ENCODE assay signal across 10 mouse cellular contexts in the genomic region with DNA sequence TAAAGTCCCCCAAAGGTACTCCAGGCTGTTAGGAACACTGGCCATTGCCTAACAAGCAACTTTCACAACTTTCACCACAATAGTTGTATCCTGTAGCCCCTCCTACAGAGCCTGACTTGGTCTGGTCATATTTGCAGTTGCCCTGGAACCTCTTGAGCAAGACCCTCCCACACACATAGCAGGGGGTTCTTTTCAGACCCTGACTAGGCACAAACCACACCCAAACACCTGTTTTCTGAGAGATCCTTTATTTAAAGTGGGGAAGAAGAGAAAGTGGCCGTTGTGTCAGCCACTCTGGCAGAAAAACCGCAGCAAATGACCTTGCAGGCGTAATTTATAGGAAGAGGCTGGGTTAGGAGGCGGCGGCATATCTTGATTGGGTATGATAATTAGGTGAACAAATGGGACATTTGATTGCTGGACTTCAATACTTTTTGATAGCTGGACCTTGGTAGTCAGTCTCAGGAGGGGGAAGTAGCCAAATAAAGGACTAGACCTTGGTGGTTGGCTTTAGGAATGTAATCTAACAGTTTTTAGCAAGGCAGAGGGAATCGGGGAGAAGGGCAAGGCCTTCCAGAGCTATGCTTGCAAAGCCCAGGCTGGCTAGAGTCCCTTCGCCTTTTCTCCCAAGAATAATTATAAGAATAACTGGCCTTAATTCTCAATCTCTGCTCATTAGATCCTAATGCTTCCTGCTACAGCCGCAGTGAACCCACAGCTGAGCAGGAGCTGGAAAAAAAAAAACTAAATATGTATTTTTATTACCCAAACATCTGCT. TPM values are rescaled to one million over a fixed set of nuclear protein-coding genes. Genes with fewer than 3 reads are reported as not detected.
DNase-seq lines count a peak whose midpoint lies in the region; ATAC-seq and TF ChIP-seq lines count a peak whose summit lies in the region.
"Had no signal": no experiment of that assay in that cellular context is flagged by ENCODE, and none has a peak within 500 bp of the region (broad histone marks: within the 10 kb centered on the region; RNA-seq: fewer than 3 reads in every experiment).

No protein-coding gene starts in this region.

- H3K4me1 ChIP-seq in kidney, embryonic 15.5 days, result peaks cover 41% of the 10 kb centered on the region
- peaks cover 28% of the 10 kb centered on the region for H3K4me1 ChIP-seq in kidney, embryonic 14.5 days (ENCODE audit: control insufficient read depth, insufficient read depth, low read length)
- H3K4me1 ChIP-seq in CH12.LX (ENCODE audit: control insufficient read depth in 1 of 2, insufficient read depth in 2 of 2), result peaks cover 12 to 52% of the 10 kb centered on the region in 2 experiments
- H3K4me1 ChIP-seq in liver, embryonic 16.5 days (ENCODE audit: control insufficient read depth, low read depth, low read length), result no peaks in the 10 kb centered on the region; the same call in 1 of the 2 replicates
- H3K4me1 ChIP-seq in forebrain, embryonic 13.5 days, result no peaks in the 10 kb centered on the region
- no peaks in the 10 kb centered on the region; the same call in 1 of the 2 replicates for H3K4me1 ChIP-seq in forebrain, embryonic 16.5 days (replicated peaks; ENCODE audit: control insufficient read depth, insufficient read depth, low read length)

- H3K9ac ChIP-seq in kidney, embryonic 15.5 days, result no peak overlapping the region
- H3K9ac ChIP-seq in kidney, embryonic 14.5 days (ENCODE audit: low read depth, low read length), result no peak overlapping the region
- no peak overlapping the region for H3K9ac ChIP-seq in CH12.LX (ENCODE audit: insufficient read depth, low read depth)
- no peak overlapping the region for H3K9ac ChIP-seq in liver, embryonic 16.5 days (ENCODE audit: low read depth, low read length)
- H3K9ac ChIP-seq in forebrain, embryonic 13.5 days, result no peak overlapping the region
- no peak overlapping the region for H3K9ac ChIP-seq in forebrain, embryonic 16.5 days (replicated peaks; ENCODE audit: low read depth, low read length)

- H3K27ac ChIP-seq in kidney, embryonic 15.5 days, result 0 out of 2 replicates have a peak overlapping the region, but pooled peaks have one; percentile 89
- no peak overlapping the region for H3K27ac ChIP-seq in kidney, embryonic 14.5 days (ENCODE audit: low read depth, low read length)
- H3K27ac ChIP-seq in CH12.LX (ENCODE audit: insufficient read depth, low read depth), result no peak overlapping the region
- peak overlapping the region; percentile 34 for H3K27ac ChIP-seq in liver, embryonic 16.5 days (ENCODE audit: low read length)
- H3K27ac ChIP-seq in forebrain, embryonic 13.5 days, result no peak overlapping the region
- no peak overlapping the region for H3K27ac ChIP-seq in forebrain, embryonic 16.5 days (ENCODE audit: low read length)

- H3K36me3 ChIP-seq in kidney, embryonic 15.5 days, result no peaks in the 10 kb centered on the region
- no peaks in the 10 kb centered on the region for H3K36me3 ChIP-seq in kidney, embryonic 14.5 days (ENCODE audit: control insufficient read depth, insufficient read depth, low read length)
- no peaks in the 10 kb centered on the region for H3K36me3 ChIP-seq in CH12.LX (replicated peaks in 1 of 2; ENCODE audit: control insufficient read depth in 1 of 2, insufficient read depth in 1 of 2, low read length in 1 of 2)
- no peaks in the 10 kb centered on the region for H3K36me3 ChIP-seq in liver, embryonic 16.5 days (ENCODE audit: control insufficient read depth, insufficient read depth)
- H3K36me3 ChIP-seq in forebrain, embryonic 13.5 days (ENCODE audit: poor library complexity, severe bottlenecking), result no peaks in the 10 kb centered on the region
- H3K36me3 ChIP-seq in forebrain, embryonic 16.5 days (ENCODE audit: control insufficient read depth, insufficient read depth), result no peaks in the 10 kb centered on the region

- no peaks in the 10 kb centered on the region for H3K9me3 ChIP-seq in kidney, embryonic 15.5 days (replicated peaks)
- H3K9me3 ChIP-seq in kidney, embryonic 14.5 days (ENCODE audit: control insufficient read depth, low read length), result no peaks in the 10 kb centered on the region
- no peaks in the 10 kb centered on the region for H3K9me3 ChIP-seq in CH12.LX (replicated peaks; ENCODE audit: low read length)
- no peaks in the 10 kb centered on the region for H3K9me3 ChIP-seq in liver, embryonic 16.5 days (replicated peaks; ENCODE audit: control insufficient read depth, low read length)
- no peaks in the 10 kb centered on the region for H3K9me3 ChIP-seq in forebrain, embryonic 13.5 days (replicated peaks)
- no peaks in the 10 kb centered on the region for H3K9me3 ChIP-seq in forebrain, embryonic 16.5 days (ENCODE audit: control insufficient read depth, low read length)

- no peak overlapping the region for H3K4me2 ChIP-seq in kidney, embryonic 15.5 days
- H3K4me2 ChIP-seq in kidney, embryonic 14.5 days (replicated peaks; ENCODE audit: low read depth, low read length), result no peak overlapping the region
- H3K4me2 ChIP-seq in CH12.LX (ENCODE audit: insufficient read depth, low read depth, poor library complexity, severe bottlenecking), result peak overlapping the region; percentile 44
- H3K4me2 ChIP-seq in liver, embryonic 16.5 days (ENCODE audit: low read depth, low read length), result no peak overlapping the region
- H3K4me2 ChIP-seq in forebrain, embryonic 13.5 days, result no peak overlapping the region
- no peak overlapping the region for H3K4me2 ChIP-seq in forebrain, embryonic 16.5 days (ENCODE audit: low read length)

- no peak overlapping the region for H3K4me3 ChIP-seq in kidney, embryonic 15.5 days (replicated peaks)
- H3K4me3 ChIP-seq in kidney, embryonic 14.5 days (ENCODE audit: low read length), result no peak overlapping the region
- H3K4me3 ChIP-seq in CH12.LX (replicated peaks in 1 of 3; ENCODE audit: low read depth in 2 of 3, low read length in 2 of 3, poor library complexity in 1 of 3), result no peak overlapping the region
- H3K4me3 ChIP-seq in liver, embryonic 16.5 days (ENCODE audit: low read depth, low read length), result no peak overlapping the region
- H3K4me3 ChIP-seq in forebrain, embryonic 13.5 days, result no peak overlapping the region
- no peak overlapping the region for H3K4me3 ChIP-seq in forebrain, embryonic 16.5 days (replicated peaks; ENCODE audit: low read length)

- H3K27me3 ChIP-seq in kidney, embryonic 15.5 days, result no peaks in the 10 kb centered on the region
- no peaks in the 10 kb centered on the region for H3K27me3 ChIP-seq in kidney, embryonic 14.5 days (ENCODE audit: control insufficient read depth, insufficient read depth, low read length)
- no peaks in the 10 kb centered on the region for H3K27me3 ChIP-seq in CH12.LX (replicated peaks)
- H3K27me3 ChIP-seq in liver, embryonic 16.5 days (ENCODE audit: control insufficient read depth, insufficient read depth, low read depth, low read length), result no peaks in the 10 kb centered on the region
- no peaks in the 10 kb centered on the region for H3K27me3 ChIP-seq in forebrain, embryonic 13.5 days
- no peaks in the 10 kb centered on the region for H3K27me3 ChIP-seq in forebrain, embryonic 16.5 days (replicated peaks; ENCODE audit: control insufficient read depth, insufficient read depth, low read length)

- no peak for TF ChIP-seq POLR2A in CH12.LX (IDR thresholded peaks at IDR 0.05; ENCODE audit: low read depth, low read length)

- DNase-seq in CH12.LX (ENCODE audit: extremely low read depth), result peak; percentile 17
- peak; percentile 53 for DNase-seq in adrenal gland, adult 8-10 months
- DNase-seq in lung, postnatal 25 days (ENCODE audit: low spot score), result no peak
- DNase-seq: lung, postnatal 4 days; thymus, postnatal 25 days had no signal

- 62% methylated on average over 8 of the region's 8 CpGs for WGBS in kidney, embryonic 15.5 days
- WGBS in kidney, embryonic 14.5 days, result 57% methylated on average over 8 of the region's 8 CpGs
- 34% methylated on average over 8 of the region's 8 CpGs for WGBS in liver, embryonic 16.5 days (ENCODE audit: insufficient replicate concordance)
- 71% methylated on average over 8 of the region's 8 CpGs for WGBS in forebrain, embryonic 13.5 days
- 68% methylated on average over 8 of the region's 8 CpGs for WGBS in forebrain, embryonic 16.5 days

- TF ChIP-seq CTCF in CH12.LX (conservative IDR thresholded peaks at IDR 0.05 in 1 of 2, IDR thresholded peaks at IDR 0.05 in 1 of 2; ENCODE audit: low read depth in 2 of 2, low read length in 2 of 2), result no peak

- TF ChIP-seq EP300 in CH12.LX (IDR thresholded peaks at IDR 0.05; ENCODE audit: low read length), result 0 out of 2 replicates have a peak, but pooled peaks have one; percentile 21

- in situ Hi-C loops in CH12.LX (cut with MboI; ENCODE audit: low pct_ligation_motif_present, low pct_unique_long_range_greater_than_20kb, low sequenced_read_pairs), result no loop called here

- dilution Hi-C loops in CH12.LX (cut with MboI; ENCODE audit: extremely low pct_ligation_motif_present, extremely low pct_unique_long_range_greater_than_20kb, low sequenced_read_pairs), result no loop called here

- TF ChIP-seq RAD21 in CH12.LX (IDR thresholded peaks at IDR 0.05; ENCODE audit: low read depth, low read length), result no peak

- ATAC-seq in kidney, embryonic 15.5 days (replicated peaks; ENCODE audit: low FRiP score), result no peak
- ATAC-seq in kidney, embryonic 14.5 days (ENCODE audit: low FRiP score, low TSS enrichment), result no peak
- peak; percentile 67 for ATAC-seq in liver, embryonic 16.5 days (ENCODE audit: low read depth)
- ATAC-seq in forebrain, embryonic 13.5 days, result no peak
- no peak for ATAC-seq in forebrain, embryonic 16.5 days

- no peaks in the 10 kb centered on the region for H3K79me2 ChIP-seq in CH12.LX (replicated peaks; ENCODE audit: control insufficient read depth, extremely low read depth, insufficient read depth, poor library complexity, severe bottlenecking)

TF ChIP-seq in CH12.LX, 34 proteins besides CTCF, POLR2A, EP300 and RAD21 (continues in another document):
- TF ChIP-seq TCF12 (IDR thresholded peaks at IDR 0.05; ENCODE audit: low read depth, low read length) (0 out of 2 replicates have a peak, but pooled peaks have one; percentile 18), ETS1 (conservative IDR thresholded peaks at IDR 0.05; ENCODE audit: low read depth, low read length) (peak; percentile 67), IRF4 (IDR thresholded peaks at IDR 0.05; ENCODE audit: low read depth, low read length) (0 out of 2 replicates have a peak, but pooled peaks have one; percentile 18), BHLHE40 (IDR thresholded peaks at IDR 0.05; ENCODE audit: low read depth, low read length) (0 out of 2 replicates have a peak, but pooled peaks have one; percentile 29)

RNA-seq across cellular contexts. Expression of gene Lpgat1, which starts 56.4 kb away (rescaled TPM):
- 18.5 and 20.9 TPM in 2 replicates for polyA plus RNA-seq in kidney, embryonic 15.5 days (2015; fragmentation: Nextera tagmentation; extraction: Ambion mirVana)
- 23.8 and 30.4 TPM in 2 replicates for polyA plus RNA-seq in kidney, embryonic 14.5 days (2014; fragmentation: Nextera tagmentation; extraction: Ambion mirVana)
- total RNA-seq in CH12.LX (2012; rRNA removed) (15.3 and 24.2 TPM in 2 replicates), CH12.LX (2014; rRNA removed) (31.8 and 32.6 TPM in 2 replicates)
- polyA plus RNA-seq in CH12.LX (2012; ENCODE audit: insufficient read length, low read depth), result 40.0 and 47.7 TPM in 2 replicates
- 100 to 1,000 TPM in 2 of 4 experiments, 10 to 100 TPM in 2; 76.6 to 114 (median 95.5) TPM for total RNA-seq in adrenal gland, adult 8-10 months (2022)
- 4.5 and 5.3 TPM in 2 replicates for polyA plus RNA-seq in liver, embryonic 16.5 days (2015; fragmentation: Nextera tagmentation; extraction: Ambion mirVana)
- polyA plus RNA-seq in forebrain, embryonic 13.5 days (2015; fragmentation: Nextera tagmentation; extraction: Ambion mirVana), result 26.2 and 27.0 TPM in 2 replicates
- polyA plus RNA-seq in forebrain, embryonic 16.5 days (2015; fragmentation: Nextera tagmentation; extraction: Ambion mirVana), result 30.3 and 31.9 TPM in 2 replicates

Comparison
In these comparisons a context has a peak if more than half of its experiments do, and no peak if none do; other contexts are left out.
1. H3K27ac ChIP-seq: peak in kidney, embryonic 15.5 days (single experiment) and liver, embryonic 16.5 days (single experiment); none in kidney, embryonic 14.5 days (single experiment), CH12.LX (single experiment), forebrain, embryonic 13.5 days (single experiment) and forebrain, embryonic 16.5 days (single experiment).